Mouse (Mus musculus): ENCODE data around the gene Mto1. TPM values are rescaled to one million over a fixed set of nuclear protein-coding genes. Genes with fewer than 3 reads are reported as not detected.

Mto1 gene
- total RNA-seq, 2 experiments from 2014 or later, result 24.6 to 27.3 TPM

DNA sequence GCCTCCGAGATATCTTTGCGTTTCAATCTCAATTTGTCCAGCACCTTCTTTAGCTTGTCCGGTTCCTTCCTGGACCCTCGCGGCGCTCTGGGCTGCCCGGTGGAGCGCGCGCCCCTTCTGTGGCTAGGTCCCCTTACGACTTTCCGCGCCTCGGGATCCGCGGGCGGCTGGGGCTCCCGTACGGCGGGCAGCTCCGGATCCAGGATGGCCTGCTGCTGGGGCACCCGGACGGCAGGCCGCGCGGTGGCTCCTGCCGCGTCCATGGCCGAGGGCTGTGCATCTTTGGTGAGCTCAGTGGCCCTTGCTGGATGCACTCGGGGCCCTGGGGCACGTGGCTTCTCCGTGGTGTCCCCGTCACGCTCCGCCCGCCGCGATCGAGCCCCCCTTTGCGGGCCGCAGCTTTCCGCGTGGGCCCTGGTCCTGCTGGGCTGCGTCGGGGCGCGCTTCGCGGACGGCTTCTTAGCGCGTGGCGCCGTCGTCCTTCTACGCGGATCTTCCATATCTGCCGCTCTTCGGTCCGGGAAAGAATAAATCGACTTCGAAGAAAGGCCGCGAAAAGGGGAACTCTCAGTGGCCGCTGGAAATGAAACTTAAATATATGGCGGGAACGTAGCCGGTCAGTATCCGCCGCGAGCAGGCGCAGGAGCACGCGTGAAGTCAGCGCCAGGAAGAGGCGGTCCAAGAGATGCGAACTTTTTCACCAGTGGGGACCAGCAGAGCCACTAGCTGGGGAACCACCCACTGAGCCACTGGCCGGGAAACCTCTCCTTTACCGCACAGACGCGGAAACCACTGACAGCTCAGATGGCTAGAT is 5.2 kb upstream of the Mto1 start, which contains the start of gene Cgas:
TSS of gene Cgas (minus strand) at position 659 of the 814 bp plus-strand sequence.
- H3K4me3 ChIP-seq, result peak within 1 kb of the TSS; percentile 43
- H3K27ac ChIP-seq, result no peak within 1 kb of the TSS
- intact Hi-C loops (cut with DNase I), result no loop called here
- peak; percentile 23 to 24 for DNase-seq (ENCODE audit: extremely low spot score in 1 of 2, low spot score in 2 of 2)
- no peak for TF ChIP-seq CTCF (IDR thresholded peaks at IDR 0.05)

DNA sequence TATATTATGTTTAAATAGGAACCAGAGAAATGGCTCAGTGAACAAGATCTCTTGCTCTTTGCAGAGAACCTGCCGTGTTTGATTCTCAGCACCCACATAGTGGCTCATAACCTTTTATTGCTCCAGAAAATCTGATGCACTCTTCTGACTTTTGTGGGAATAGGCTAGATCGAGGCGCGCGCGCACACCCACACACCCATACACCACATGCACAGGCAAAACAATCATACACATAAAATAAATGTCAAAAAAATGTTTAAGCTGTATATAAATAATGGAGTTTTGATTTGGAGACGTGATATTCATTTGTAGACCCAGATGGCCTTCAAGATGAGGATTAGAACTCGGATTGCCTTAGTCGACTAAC is 419 bp upstream of the Mto1 start:
- Histone ChIP-seq H3K27ac (peak overlapping the region; percentile 93), H3K4me3 (peak overlapping the region; percentile 81)
- no peak for DNase-seq (ENCODE audit: extremely low spot score in 1 of 2, low spot score in 2 of 2)
- no peak for TF ChIP-seq CTCF (IDR thresholded peaks at IDR 0.05)
- intact Hi-C loops (cut with DNase I), result loop anchor here (5.0 kb wide), 1 partner anchor 270 kb away; no protein-coding TSS in a partner anchor

DNA sequence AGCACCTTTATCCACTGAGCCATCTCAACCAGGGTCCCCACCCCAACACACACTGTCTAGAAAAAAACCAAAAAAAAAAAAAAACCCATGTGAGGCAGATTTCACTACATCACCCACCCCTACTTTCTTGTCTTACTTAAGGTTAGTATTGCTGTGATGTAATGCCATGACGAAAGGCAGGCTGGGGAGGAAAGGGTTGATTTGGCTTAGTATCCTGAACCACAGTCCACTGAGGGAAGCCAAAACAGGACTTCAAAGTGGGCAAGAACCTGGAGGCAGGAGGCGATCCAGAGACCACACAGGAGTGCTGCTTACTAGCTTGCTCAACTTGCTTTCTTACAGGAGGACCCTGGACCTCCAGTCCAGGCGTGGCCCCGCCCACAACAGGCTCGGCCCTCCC is 2.4 kb downstream of the Mto1 start:
- DNase-seq (ENCODE audit: extremely low spot score in 1 of 2, low spot score in 2 of 2), result no peak
- no peak for TF ChIP-seq CTCF (IDR thresholded peaks at IDR 0.05)
- H3K27ac ChIP-seq, result no peak overlapping the region

DNA sequence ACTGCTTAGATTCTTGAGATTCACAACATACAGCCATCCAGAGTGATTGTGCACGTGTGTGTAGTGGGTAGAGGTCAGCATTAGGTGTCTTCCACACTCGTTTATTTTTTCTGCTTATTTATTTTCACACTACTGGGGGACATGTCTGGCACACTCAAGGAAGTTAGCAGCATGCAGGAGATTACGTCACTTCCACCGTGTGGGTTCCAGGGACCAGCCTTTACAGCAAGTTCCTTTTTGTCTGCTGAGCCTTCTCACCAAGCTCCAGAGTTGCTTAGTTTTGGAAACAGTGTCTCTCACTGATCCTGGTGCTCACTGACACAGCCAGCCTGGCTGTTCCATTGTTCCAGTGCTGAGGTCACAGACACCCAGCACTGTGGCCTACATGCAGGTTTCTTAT is 3.4 kb downstream of the Mto1 start:
- Histone ChIP-seq H3K4me3 (no peak overlapping the region), H3K27ac (no peak overlapping the region)
- intact Hi-C loops (cut with DNase I), result loop anchor here (2.0 kb wide), 1 partner anchor 13 kb away; no protein-coding TSS in a partner anchor
- TF ChIP-seq CTCF (IDR thresholded peaks at IDR 0.05), result no peak
- DNase-seq (ENCODE audit: extremely low spot score in 1 of 2, low spot score in 2 of 2), result no peak

More for the DNA sequence above, 2.4 kb downstream of the Mto1 start:
- intact Hi-C loops (cut with DNase I), result loop anchor here (2.0 kb wide), 1 partner anchor 14 kb away; no protein-coding TSS in a partner anchor
- H3K4me3 ChIP-seq, result no peak overlapping the region

DNA sequence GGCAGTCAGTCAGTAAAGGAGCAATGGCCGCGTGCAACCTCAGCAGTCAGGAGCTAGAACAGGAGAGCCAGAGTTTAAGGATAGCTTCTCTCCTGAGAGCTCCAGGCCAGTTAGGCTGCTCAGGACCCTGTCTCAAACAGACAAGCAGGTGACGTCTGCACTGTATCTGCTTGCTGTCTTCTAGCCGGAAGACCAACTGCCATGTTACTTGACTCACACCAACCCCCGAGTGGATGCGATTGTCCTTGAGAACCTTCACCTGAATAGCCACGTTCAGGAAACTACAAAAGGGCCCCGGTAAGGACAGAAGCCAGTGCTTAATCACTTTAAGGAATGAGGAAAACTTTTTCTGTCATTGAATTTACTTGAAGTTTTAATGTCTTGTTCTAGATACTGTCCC is 9.0 kb downstream of the Mto1 start:
- intact Hi-C loops (cut with DNase I), result no loop called here
- Histone ChIP-seq H3K4me3 (no peak overlapping the region), H3K27ac (no peak overlapping the region)
- no peak for TF ChIP-seq CTCF (IDR thresholded peaks at IDR 0.05)
- no peak for DNase-seq (ENCODE audit: extremely low spot score in 1 of 2, low spot score in 2 of 2)

DNA sequence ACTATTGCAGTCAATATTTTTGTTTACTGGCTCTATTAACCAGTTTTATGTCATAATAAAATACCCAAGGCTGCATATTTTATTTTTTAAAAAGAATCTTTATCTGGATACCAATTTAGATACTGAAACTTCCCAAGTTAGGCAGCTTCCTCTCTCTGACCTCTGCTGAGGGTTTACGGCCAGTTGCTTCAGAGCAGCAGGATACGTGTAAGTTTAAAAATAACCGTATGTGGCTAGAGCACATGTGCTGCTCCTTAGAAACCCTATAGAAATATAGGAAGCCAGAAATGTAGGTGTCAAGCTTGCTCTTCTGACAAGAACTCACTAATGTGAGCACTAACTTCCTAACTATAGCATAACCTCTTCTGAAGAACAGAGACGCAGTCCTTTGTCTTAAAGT is 15.3 kb downstream of the Mto1 start:
- no peak for TF ChIP-seq CTCF (IDR thresholded peaks at IDR 0.05)
- DNase-seq (ENCODE audit: extremely low spot score in 1 of 2, low spot score in 2 of 2), result no peak
- intact Hi-C loops (cut with DNase I), result no loop called here
- Histone ChIP-seq H3K4me3 (no peak overlapping the region), H3K27ac (no peak overlapping the region)

DNA sequence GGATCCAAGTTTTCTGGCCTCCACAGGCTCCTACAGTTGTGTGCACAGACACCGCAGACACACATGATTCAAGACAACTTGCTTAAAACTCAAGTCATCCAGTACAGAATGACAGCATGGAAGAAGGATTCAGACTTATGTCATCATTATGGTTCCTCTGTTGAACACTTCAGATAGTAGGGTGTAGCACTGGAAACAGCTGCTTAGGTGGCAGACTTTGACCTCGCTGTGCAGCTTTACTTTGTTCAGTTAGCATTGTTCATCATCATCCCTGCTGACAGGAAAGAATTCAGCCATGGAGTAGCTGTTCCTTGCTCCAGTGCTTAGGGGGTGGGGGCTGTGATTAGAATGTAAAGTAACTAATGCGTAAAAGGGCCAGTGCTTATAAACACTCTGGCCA is 17.7 kb downstream of the Mto1 start:
- H3K4me3 ChIP-seq, result no peak overlapping the region
- no peak for TF ChIP-seq CTCF (IDR thresholded peaks at IDR 0.05)
- intact Hi-C loops (cut with DNase I), result loop anchor here (2.0 kb wide), 1 partner anchor 15 kb away; no protein-coding TSS in a partner anchor
- no peak for DNase-seq (ENCODE audit: extremely low spot score in 1 of 2, low spot score in 2 of 2)
- H3K27ac ChIP-seq, result no peak overlapping the region

DNA sequence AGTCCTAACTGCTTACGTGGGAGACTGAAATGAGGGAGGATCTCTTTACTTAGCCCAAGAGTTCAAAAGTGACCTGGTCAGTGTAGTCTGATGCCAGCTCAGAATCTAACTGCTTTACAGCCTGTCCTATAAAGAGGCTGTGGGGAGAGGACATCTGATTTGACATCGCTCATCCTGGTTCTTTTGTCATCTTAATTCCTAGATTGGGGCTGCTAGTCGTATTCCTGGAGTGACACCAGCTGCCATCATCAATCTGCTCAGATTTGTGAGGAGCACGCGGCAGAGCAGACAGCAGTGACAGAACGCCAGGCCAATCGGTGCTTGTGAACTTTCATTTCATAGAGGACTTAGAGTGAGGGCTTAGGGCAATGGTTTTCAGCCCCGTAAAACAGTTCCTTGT is 25.6 kb downstream of the Mto1 start:
- no peak for TF ChIP-seq CTCF (IDR thresholded peaks at IDR 0.05)
- Histone ChIP-seq H3K4me3 (no peak overlapping the region), H3K27ac (no peak overlapping the region)
- DNase-seq (ENCODE audit: extremely low spot score in 1 of 2, low spot score in 2 of 2), result no peak
- intact Hi-C loops (cut with DNase I), result no loop called here

DNA sequence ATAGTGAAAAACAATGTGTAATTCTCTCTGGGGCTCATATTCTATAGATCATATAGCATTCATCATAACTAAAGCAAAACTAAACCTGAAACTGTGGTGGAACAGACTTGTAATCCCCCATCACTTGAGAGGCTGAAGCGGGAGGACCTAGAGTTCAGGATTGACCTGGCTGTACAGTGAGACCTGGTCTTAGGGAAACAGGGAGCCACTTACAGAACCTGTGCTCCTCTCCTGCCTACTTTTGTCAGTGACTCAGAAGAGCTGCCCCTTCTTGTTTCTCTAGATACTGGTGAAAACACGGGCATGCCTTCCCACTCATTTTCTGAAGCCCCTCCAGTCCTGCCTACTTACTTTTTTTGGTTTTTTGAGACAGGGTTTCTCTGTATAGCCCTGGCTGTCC is 26.3 kb downstream of the Mto1 start:
- intact Hi-C loops (cut with DNase I), result no loop called here
- no peak for TF ChIP-seq CTCF (IDR thresholded peaks at IDR 0.05)

DNA sequence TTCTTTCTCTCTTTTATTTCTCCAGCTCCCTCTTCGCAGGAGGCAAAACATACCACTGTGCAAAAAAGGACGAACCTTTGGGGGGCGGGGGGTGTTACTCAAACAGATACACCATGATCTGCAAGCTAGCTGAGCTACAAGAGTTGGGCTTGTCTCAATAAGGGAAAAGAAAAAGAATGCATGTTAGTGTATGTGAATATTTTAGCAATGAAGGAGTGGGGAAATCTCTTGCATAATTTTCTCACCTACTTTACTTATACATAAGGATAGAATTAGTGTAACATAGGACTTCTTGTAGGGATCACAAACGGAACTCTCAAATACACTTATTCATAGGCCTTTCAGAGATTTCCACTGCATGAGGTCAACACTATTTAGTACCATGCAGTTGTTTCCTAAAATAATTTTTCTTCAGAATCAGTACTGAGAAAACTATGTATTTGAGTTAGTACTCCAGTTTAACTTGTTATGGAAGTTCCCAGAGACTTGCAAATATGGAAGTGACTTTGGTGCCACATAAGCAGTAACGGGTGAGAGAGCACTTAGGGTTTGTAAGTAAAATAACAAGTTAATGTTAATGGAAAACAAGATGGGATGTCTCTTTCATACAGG is 26.9 kb downstream of the Mto1 start:
- H3K27ac ChIP-seq, result no peak overlapping the region
- no peak for TF ChIP-seq CTCF (IDR thresholded peaks at IDR 0.05)
- intact Hi-C loops (cut with DNase I), result no loop called here
- DNase-seq (ENCODE audit: extremely low spot score in 1 of 2, low spot score in 2 of 2), result no peak
- no peak overlapping the region for H3K4me3 ChIP-seq

More for the DNA sequence above, 26.3 kb downstream of the Mto1 start:
- no peak overlapping the region for H3K4me3 ChIP-seq
- no peak overlapping the region for H3K27ac ChIP-seq
- DNase-seq (ENCODE audit: extremely low spot score in 1 of 2, low spot score in 2 of 2), result no peak

DNA sequence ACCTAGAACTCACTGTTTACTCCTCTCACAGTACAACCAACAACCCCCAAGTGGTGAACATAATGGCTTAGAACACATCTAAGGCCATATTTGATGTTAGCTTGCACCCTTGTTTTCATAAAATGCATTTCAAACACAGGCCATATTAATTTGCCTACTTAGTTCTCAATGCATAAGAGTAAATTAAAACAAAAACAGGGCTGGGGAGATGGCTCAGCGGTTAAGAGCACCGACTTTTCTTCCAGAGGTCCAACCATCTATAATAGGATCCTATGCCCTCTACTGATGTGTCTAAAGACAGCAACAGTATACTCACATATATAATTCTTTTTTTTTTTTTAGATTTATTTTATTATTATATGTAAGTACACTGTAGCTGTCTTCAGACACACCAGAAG is 27.4 kb downstream of the Mto1 start:
- Histone ChIP-seq H3K27ac (no peak overlapping the region), H3K4me3 (no peak overlapping the region)
- no peak for TF ChIP-seq CTCF (IDR thresholded peaks at IDR 0.05)
- no peak for DNase-seq (ENCODE audit: extremely low spot score in 1 of 2, low spot score in 2 of 2)
- intact Hi-C loops (cut with DNase I), result no loop called here

DNA sequence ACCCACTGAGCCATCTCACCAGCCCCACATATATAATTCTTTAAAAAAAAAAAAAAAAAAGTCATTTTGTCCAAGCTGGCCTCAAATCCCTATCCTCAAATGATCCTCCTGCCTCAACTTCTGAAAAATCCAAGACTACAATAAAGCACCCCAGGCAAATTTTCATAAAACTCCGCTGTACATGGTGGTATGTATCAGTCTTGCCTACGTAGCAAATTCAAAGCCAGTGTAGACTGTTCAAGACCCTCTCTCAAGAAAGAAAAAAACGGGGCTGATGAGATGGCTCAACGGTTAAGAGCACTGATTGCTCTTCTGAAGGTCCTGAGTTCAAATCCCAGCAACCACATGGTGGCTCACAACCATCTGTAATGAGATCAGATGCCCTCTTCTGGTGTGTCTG is 27.9 kb downstream of the Mto1 start:
- DNase-seq (ENCODE audit: extremely low spot score in 1 of 2, low spot score in 2 of 2), result no peak
- intact Hi-C loops (cut with DNase I), result loop anchor here (2.0 kb wide), 1 partner anchor 77 kb away; no protein-coding TSS in a partner anchor
- TF ChIP-seq CTCF (IDR thresholded peaks at IDR 0.05), result no peak
- no peak overlapping the region for H3K4me3 ChIP-seq
- H3K27ac ChIP-seq, result no peak overlapping the region

All from left cerebral cortex, adult 2 months (tissue).